Mouse (Mus musculus) CD4-positive, CD25-positive, alpha-beta regulatory T cell, adult 4 months (primary cell): ENCODE data around the gene Rnf13. TPM values are rescaled to one million over a fixed set of nuclear protein-coding genes. Genes with fewer than 3 reads are reported as not detected.

ENCODE experiments used
- ATAC-seq: one replicate; pipeline ENCODE4 v1.8.0; 2017
- polyA plus RNA-seq, 2 experiments: library from polyadenylated mRNA; unstranded; fragments of 100-300 nt; shearing (Covaris generic); gene quantifications; one replicate each; pipeline ENCODE4 v1.2.1; 2017

Rnf13 gene
- polyA plus RNA-seq, 2 experiments from 2014 or later: 65.6 to 65.8 TPM

- ATAC-seq: no peak
Measured at GRCm38 (mm10) chr3:57845786-57846661, 110.2 kb downstream of the Rnf13 start.

- ATAC-seq: no peak
Measured at GRCm38 (mm10) chr3:57846662-57846911, 110.7 kb downstream of the Rnf13 start.

- ATAC-seq: peak; percentile 55
Measured at GRCm38 (mm10) chr3:57846912-57847759, 111.3 kb downstream of the Rnf13 start.

- peak; percentile 38 for ATAC-seq
Measured at GRCm38 (mm10) chr3:57847760-57848185, 111.9 kb downstream of the Rnf13 start, which contains the start of gene Pfn2. Pfn2 (minus strand) TSS chr3:57848079.

GRCm38 (mm10) chr3:57882945-57883344 lies 147.1 kb downstream of the Rnf13 start:
- ATAC-seq: no peak

Other genes starting within 250 kb of the Rnf13 start
- gene Wwtr1, start 160.2 kb upstream of the Rnf13 start, polyA plus RNA-seq: not detected
- 10 to 100 TPM; 72.6 to 80.7 TPM for gene Commd2, start 84.3 kb upstream of the Rnf13 start, polyA plus RNA-seq
- gene Ankub1, start 43.3 kb upstream of the Rnf13 start, polyA plus RNA-seq: not detected
- gene Pfn2, start 112.0 kb downstream of the Rnf13 start, polyA plus RNA-seq: 10 to 100 TPM in 1 of 2 experiments, 1 to 10 TPM in 1; 8.7 to 16.4 TPM